Mouse (Mus musculus) CH12.LX (cell line): ENCODE data around the gene Atp10a. TPM values are rescaled to one million over a fixed set of nuclear protein-coding genes. Genes with fewer than 3 reads are reported as not detected.

Source experiments
- DNase-seq: peaks from one replicate; pipeline ENCODE4 v3.0.0-alpha.2; 2013; ENCODE audit errors: extremely low read depth
- H3K27ac ChIP-seq: 2 replicates; pipeline ENCODE4 v1.5.1; 2012; ENCODE audit warnings: low read depth, mild to moderate bottlenecking, control low read depth, moderate library complexity; ENCODE audit not compliant: insufficient read depth
- H3K27me3 ChIP-seq: replicated peaks from 2 replicates; pipeline ENCODE3; 2012; ENCODE audit warnings: inconsistent platforms
- H3K36me3 ChIP-seq, 2 experiments: replicated peaks in 1 of 2; 2 replicates each; pipeline versions ENCODE3 to v1.6.1; 2012; ENCODE audit warnings: inconsistent platforms in 1 of 2, low read length in 1 of 2, mild to moderate bottlenecking in 1 of 2, mixed read lengths in 1 of 2, moderate library complexity in 1 of 2; ENCODE audit not compliant: control insufficient read depth in 1 of 2, insufficient read depth in 1 of 2
- H3K4me1 ChIP-seq, 2 experiments: 2 replicates each; pipeline ENCODE4 v1.6.1; 2012; ENCODE audit warnings: inconsistent platforms in 1 of 2, moderate library complexity in 1 of 2; ENCODE audit not compliant: insufficient read depth in 2 of 2, control insufficient read depth in 1 of 2
- H3K4me2 ChIP-seq: 2 replicates; pipeline ENCODE4 v1.6.1; 2012; ENCODE audit warnings: low read depth, mild to moderate bottlenecking, control low read depth; ENCODE audit not compliant: poor library complexity, insufficient read depth, severe bottlenecking
- H3K4me3 ChIP-seq, 3 experiments: fragments of 150-350 bp in 1 of 3; sonication (generic) in 1 of 3; replicated peaks in 1 of 3; 2 replicates each; pipeline versions ENCODE3 to v1.5.1; 2011 to 2012; ENCODE audit warnings: low read depth in 2 of 3, low read length in 2 of 3, mild to moderate bottlenecking in 2 of 3, moderate library complexity in 2 of 3, control low read depth in 1 of 3, improper control_type of control experiment in 1 of 3, inconsistent platforms in 1 of 3, mixed read lengths in 1 of 3; ENCODE audit not compliant: poor library complexity in 1 of 3
- H3K79me2 ChIP-seq: replicated peaks from 2 replicates; pipeline ENCODE4 v1.6.1; 2012; ENCODE audit warnings: mild to moderate bottlenecking, moderate library complexity; ENCODE audit not compliant: control insufficient read depth, poor library complexity, insufficient read depth, severe bottlenecking; ENCODE audit errors: extremely low read depth
- H3K9ac ChIP-seq: 2 replicates; pipeline ENCODE4 v1.6.1; 2012; ENCODE audit warnings: low read depth, mild to moderate bottlenecking, control low read depth, moderate library complexity; ENCODE audit not compliant: insufficient read depth
- H3K9me3 ChIP-seq: replicated peaks from 2 replicates; pipeline ENCODE3; 2012; ENCODE audit warnings: low read length, inconsistent platforms, mixed read lengths
- BHLHE40 ChIP-seq: IDR thresholded peaks from 2 replicates; pipeline ENCODE4 v1.6.1; 2011; ENCODE audit warnings: mild to moderate bottlenecking, low read depth, low read length, improper control_type of control experiment
- CHD1 ChIP-seq: IDR thresholded peaks from 2 replicates; pipeline ENCODE4 v1.6.1; 2012; ENCODE audit warnings: low read depth, low read length, improper control_type of control experiment, inconsistent platforms
- CHD2 ChIP-seq: IDR thresholded peaks from 2 replicates; pipeline ENCODE4 v1.6.1; 2011; ENCODE audit warnings: low read length, improper control_type of control experiment
- CTCF ChIP-seq, 2 experiments: IDR thresholded peaks in 1 of 2; conservative IDR thresholded peaks in 1 of 2; 2 replicates each; pipeline ENCODE4 v1.5.1; 2011 to 2012; ENCODE audit warnings: low read depth in 2 of 2, low read length in 2 of 2, improper control_type of control experiment in 1 of 2, inconsistent platforms in 1 of 2, mild to moderate bottlenecking in 1 of 2, moderate library complexity in 1 of 2
- E2F4 ChIP-seq: IDR thresholded peaks from 2 replicates; pipeline ENCODE4 v1.6.1; 2011; ENCODE audit warnings: low read depth, low read length, improper control_type of control experiment; ENCODE audit not compliant: insufficient replicate concordance
- ELF1 ChIP-seq: IDR thresholded peaks from 2 replicates; pipeline ENCODE4 v1.6.1; 2014; ENCODE audit warnings: low read depth, mild to moderate bottlenecking, inconsistent platforms, low read length, improper control_type of control experiment
- EP300 ChIP-seq: IDR thresholded peaks from 2 replicates; pipeline ENCODE4 v1.6.1; 2011; ENCODE audit warnings: low read length, improper control_type of control experiment
- GABPA ChIP-seq: IDR thresholded peaks from 2 replicates; pipeline ENCODE4 v1.6.1; 2012; ENCODE audit warnings: low read depth, low read length, improper control_type of control experiment, inconsistent platforms; ENCODE audit not compliant: insufficient replicate concordance
- HCFC1 ChIP-seq: IDR thresholded peaks from 2 replicates; pipeline ENCODE4 v1.6.1; 2012; ENCODE audit warnings: low read depth, mild to moderate bottlenecking, inconsistent platforms, low read length, improper control_type of control experiment
- MAX ChIP-seq: IDR thresholded peaks from 2 replicates; pipeline ENCODE4 v1.6.1; 2011; ENCODE audit warnings: low read length, improper control_type of control experiment
- MAZ ChIP-seq: IDR thresholded peaks from 2 replicates; pipeline ENCODE4 v1.6.1; 2012; ENCODE audit warnings: low read depth, mild to moderate bottlenecking, inconsistent platforms, low read length, improper control_type of control experiment, moderate library complexity
- MEF2A ChIP-seq: IDR thresholded peaks from 2 replicates; pipeline ENCODE4 v1.6.1; 2014; ENCODE audit warnings: low read depth, mild to moderate bottlenecking, inconsistent platforms, low read length, improper control_type of control experiment, borderline replicate concordance
- MYC ChIP-seq: IDR thresholded peaks from 2 replicates; pipeline ENCODE4 v1.6.1; 2011; ENCODE audit warnings: low read depth, mild to moderate bottlenecking, improper control_type of control experiment, low read length
- NELFE ChIP-seq: IDR thresholded peaks from 2 replicates; pipeline ENCODE4 v1.6.1; 2011; ENCODE audit warnings: low read depth, low read length, improper control_type of control experiment
- NRF1 ChIP-seq: IDR thresholded peaks from 2 replicates; pipeline ENCODE4 v1.6.1; 2014; ENCODE audit warnings: low read depth, mild to moderate bottlenecking, inconsistent platforms, low read length, improper control_type of control experiment, moderate library complexity
- POLR2A ChIP-seq: IDR thresholded peaks from 2 replicates; pipeline ENCODE4 v1.6.1; 2011; ENCODE audit warnings: low read depth, mild to moderate bottlenecking, improper control_type of control experiment, low read length
- RAD21 ChIP-seq: IDR thresholded peaks from 2 replicates; pipeline ENCODE4 v1.6.1; 2011; ENCODE audit warnings: low read depth, mild to moderate bottlenecking, low read length, improper control_type of control experiment, moderate library complexity
- RCOR1 ChIP-seq: conservative IDR thresholded peaks from 2 replicates; pipeline ENCODE4 v1.6.1; 2012; ENCODE audit warnings: low read depth, mild to moderate bottlenecking, inconsistent platforms, low read length, improper control_type of control experiment
- SIN3A ChIP-seq: IDR thresholded peaks from 2 replicates; pipeline ENCODE4 v1.6.1; 2012; ENCODE audit warnings: low read length, improper control_type of control experiment, inconsistent platforms
- SMC3 ChIP-seq: IDR thresholded peaks from 2 replicates; pipeline ENCODE4 v1.6.1; 2011; ENCODE audit warnings: low read depth, low read length, improper control_type of control experiment
- TBP ChIP-seq: conservative IDR thresholded peaks from 2 replicates; pipeline ENCODE4 v1.6.1; 2011; ENCODE audit warnings: low read depth, low read length, improper control_type of control experiment
- USF1 ChIP-seq: IDR thresholded peaks from 2 replicates; pipeline ENCODE4 v1.6.1; 2014; ENCODE audit warnings: low read depth, mild to moderate bottlenecking, inconsistent platforms, low read length, improper control_type of control experiment
- USF2 ChIP-seq: conservative IDR thresholded peaks from 2 replicates; pipeline ENCODE4 v1.6.1; 2011; ENCODE audit warnings: low read depth, low read length, improper control_type of control experiment
- ZC3H11A ChIP-seq: IDR thresholded peaks from 2 replicates; pipeline ENCODE4 v1.6.1; 2012; ENCODE audit warnings: low read depth, mild to moderate bottlenecking, inconsistent platforms, low read length, improper control_type of control experiment
- ZKSCAN1 ChIP-seq: IDR thresholded peaks from 2 replicates; pipeline ENCODE4 v1.6.1; 2012; ENCODE audit warnings: low read depth, inconsistent platforms, low read length, improper control_type of control experiment, borderline replicate concordance
- ZMIZ1 ChIP-seq: IDR thresholded peaks from 2 replicates; pipeline ENCODE4 v1.6.1; 2012; ENCODE audit warnings: low read depth, mild to moderate bottlenecking, inconsistent platforms, low read length, improper control_type of control experiment
- dilution Hi-C: fragments of 300-500 bp; cut with MboI; formaldehyde crosslinking; loops from 2 replicates; pipeline ENCODE4 v1.14.3; 2020; ENCODE audit warnings: low sequenced_read_pairs; ENCODE audit not compliant: extremely low pct_unique_long_range_greater_than_20kb, extremely low pct_ligation_motif_present
- in situ Hi-C: fragments of 300-500 bp; cut with MboI; formaldehyde crosslinking; loops from 3 replicates; pipeline ENCODE4 v1.14.3; 2019; ENCODE audit warnings: low sequenced_read_pairs, low pct_ligation_motif_present, low pct_unique_long_range_greater_than_20kb, mixed read lengths
- polyA plus RNA-seq: library from polyadenylated mRNA; unstranded; fragments of >175 nt; gene quantifications from 2 replicates; pipeline ENCODE4 v1.2.1, GENCODE M21; 2012; ENCODE audit warnings: low read depth; ENCODE audit not compliant: insufficient read length
- total RNA-seq, 2 experiments: library from RNA; depleted of rRNA; stranded (reverse); fragments of 300-350 nt in 1 of 2; fragments of >200 nt in 1 of 2; gene quantifications; 2 replicates each; pipeline ENCODE4 v1.2.3; 2012 to 2014

Atp10a gene
- total and polyA plus RNA-seq, 3 experiments: not detected

- Histone ChIP-seq H3K36me3 (no peaks in the 10 kb centered on the region), H3K27me3 (no peaks in the 10 kb centered on the region), H3K9me3 (peaks cover 39% of the 10 kb centered on the region), H3K27ac (no peak overlapping the region)
- in situ Hi-C loops: no loop called here
- DNase-seq: no peak
- dilution Hi-C loops: no loop called here
- TF ChIP-seq RAD21: no peak
- no peak for TF ChIP-seq GABPA
- no peak for TF ChIP-seq MAZ
- no peak for TF ChIP-seq ZKSCAN1
- no peak for TF ChIP-seq MEF2A
- TF ChIP-seq HCFC1: no peak
- TF ChIP-seq MYC: no peak
- TF ChIP-seq ELF1: no peak
- no peak for TF ChIP-seq ZMIZ1
- TF ChIP-seq NELFE: no peak
- TF ChIP-seq EP300: no peak
- TF ChIP-seq USF2: no peak
- no peak for TF ChIP-seq NRF1
- no peak for TF ChIP-seq SIN3A
- no peak for TF ChIP-seq CTCF (conservative IDR thresholded peaks at IDR 0.05 in 1 of 2, IDR thresholded peaks at IDR 0.05 in 1 of 2; ENCODE audit: low read depth in 2 of 2, low read length in 2 of 2)
- TF ChIP-seq, all 38 proteins: peak for 0
- no peaks in the 10 kb centered on the region for H3K79me2 ChIP-seq
- no peak overlapping the region for H3K4me2 ChIP-seq
- H3K4me1 ChIP-seq: no peaks in the 10 kb centered on the region
- no peak overlapping the region for H3K9ac ChIP-seq
- H3K4me3 ChIP-seq: no peak overlapping the region
Measured at GRCm38 (mm10) chr7:58641916-58642315, 14.1 kb upstream of the Atp10a start.

GRCm38 (mm10) chr7:58647404-58647803 is 8.6 kb upstream of the Atp10a start:
- dilution Hi-C loops: no loop called here

More at GRCm38 (mm10) chr7:58647404-58647803, 8.6 kb upstream of the Atp10a start:
- H3K4me3 ChIP-seq: no peak overlapping the region
- no peak overlapping the region for H3K9ac ChIP-seq
- no peaks in the 10 kb centered on the region for H3K79me2 ChIP-seq
- no peaks in the 10 kb centered on the region for H3K4me1 ChIP-seq
- H3K27me3 ChIP-seq: no peaks in the 10 kb centered on the region
- no peak for DNase-seq
- H3K36me3 ChIP-seq: no peaks in the 10 kb centered on the region
- in situ Hi-C loops: no loop called here
- H3K9me3 ChIP-seq: peaks cover 26% of the 10 kb centered on the region
- H3K4me2 ChIP-seq: no peak overlapping the region
- TF ChIP-seq CHD2 (no peak), ZC3H11A (no peak), TBP (no peak), MYC (no peak), E2F4 (no peak), CHD1 (no peak), HCFC1 (no peak), POLR2A (no peak), MAX (no peak), RAD21 (no peak), RCOR1 (no peak), CTCF (conservative IDR thresholded peaks at IDR 0.05 in 1 of 2, IDR thresholded peaks at IDR 0.05 in 1 of 2; ENCODE audit: low read depth in 2 of 2, low read length in 2 of 2) (no peak), USF1 (no peak), ZKSCAN1 (no peak), BHLHE40 (no peak), MEF2A (no peak), SMC3 (no peak)
- H3K27ac ChIP-seq: no peak overlapping the region
